In genomic region chr11:75738477-75738821, GRCm38 (mm10) we compare ENCODE assay signal across 27 mouse cellular contexts. TPM values are rescaled to one million over a fixed set of nuclear protein-coding genes. Genes with fewer than 3 reads are reported as not detected.
"Had no signal": no experiment of that assay in that cellular context is flagged by ENCODE, and none has a peak within 500 bp of the region (broad histone marks: within the 10 kb centered on the region; RNA-seq: fewer than 3 reads in every experiment).

No protein-coding gene starts in this region.

- DNase-seq: gastrocnemius, adult 2 months; gastrocnemius, postnatal 10 days; gastrocnemius, postnatal 25 days; heart, adult 18-20 months; heart, postnatal 14 days; heart, postnatal 36 days; kidney, adult 18-20 months; kidney, postnatal 10 days; kidney, postnatal 4 days; liver had no signal

- H3K4me3 ChIP-seq: gastrocnemius, adult 2 months; heart, embryonic 13.5 days; heart, embryonic 15.5 days; hindbrain, embryonic 13.5 days; hindbrain, embryonic 15.5 days; intestine, embryonic 15.5 days; layer of hippocampus, adult 2 months; left cerebral cortex, adult 2 months; limb, embryonic 10.5 days; limb, embryonic 12.5 days had no signal

- H3K27me3 ChIP-seq: heart, embryonic 13.5 days; heart, embryonic 15.5 days; hindbrain, embryonic 13.5 days; hindbrain, embryonic 15.5 days; intestine, embryonic 15.5 days; limb, embryonic 12.5 days had no signal

- H3K4me2 ChIP-seq: heart, embryonic 11.5 days; heart, embryonic 15.5 days; hindbrain, embryonic 13.5 days; intestine, embryonic 15.5 days; limb, embryonic 12.5 days; liver, embryonic 11.5 days had no signal

- H3K9ac ChIP-seq: heart, embryonic 13.5 days; heart, embryonic 15.5 days; hindbrain, embryonic 13.5 days; hindbrain, embryonic 15.5 days; intestine, embryonic 15.5 days; limb, embryonic 12.5 days; liver, embryonic 14.5 days had no signal

- H3K9me3 ChIP-seq: heart, embryonic 13.5 days; heart, embryonic 15.5 days; hindbrain, embryonic 13.5 days; hindbrain, embryonic 15.5 days; intestine, embryonic 15.5 days; limb, embryonic 10.5 days; limb, embryonic 12.5 days had no signal

- ATAC-seq: hindbrain, postnatal 0 days; inflammation-experienced regulatory T-cells, adult 6 months; intestine, embryonic 15.5 days; intestine, postnatal 0 days had no signal

- H3K36me3 ChIP-seq: hindbrain, embryonic 15.5 days had no signal

- H3K27ac ChIP-seq: heart, embryonic 13.5 days; heart, embryonic 15.5 days; hindbrain, embryonic 13.5 days; hindbrain, embryonic 15.5 days; hindbrain, postnatal 0 days; intestine, embryonic 15.5 days; layer of hippocampus, adult 2 months; left cerebral cortex, adult 2 months; limb, embryonic 10.5 days; limb, embryonic 12.5 days; liver, embryonic 14.5 days had no signal

RNA-seq across cellular contexts. Expression of gene Doc2b, which starts 57.4 kb away (rescaled TPM):
- total RNA-seq: granulocyte monocyte progenitor cell, adult 5-6 weeks; hematopoietic stem cell, adult 5-6 weeks had no signal
- polyA plus RNA-seq: inflammation-experienced regulatory T-cells, adult 6 months had no signal
